Mouse (Mus musculus): ENCODE measurements around the gene Slc12a5. TPM values are rescaled to one million over a fixed set of nuclear protein-coding genes. Genes with fewer than 3 reads are reported as not detected.
A peak's percentile ranks its signal among the peaks of the same experiment; 100 is the strongest.

Slc12a5 gene
- total and polyA plus RNA-seq, 2 experiments from 2014 or later = 83.5 to 368 TPM

GRCm38 (mm10) chr2:165009581-165009980 is 49.0 kb downstream of the Slc12a5 start:
- no peak for ATAC-seq (ENCODE audit: low FRiP score)
- no peak overlapping the region for H3K4me2 ChIP-seq (ENCODE audit: low read depth, low read length, poor library complexity, severe bottlenecking)
- no peaks in the 10 kb centered on the region for H3K9me3 ChIP-seq (ENCODE audit: low read length)
- H3K27me3 ChIP-seq (ENCODE audit: insufficient read depth, low read length) = no peaks in the 10 kb centered on the region
- TF ChIP-seq CTCF (IDR thresholded peaks at IDR 0.05) = no peak
- DNase-seq (ENCODE audit: low spot score) = no peak
- no peak overlapping the region for H3K4me3 ChIP-seq (ENCODE audit: low read depth, low read length)
- H3K4me1 ChIP-seq (ENCODE audit: insufficient read depth, low read length) = no peaks in the 10 kb centered on the region
- no peak overlapping the region for H3K27ac ChIP-seq (ENCODE audit: low read depth, low read length)
- H3K36me3 ChIP-seq (ENCODE audit: insufficient read depth, low read length) = peaks cover 57% of the 10 kb centered on the region
- H3K9ac ChIP-seq (replicated peaks; ENCODE audit: low read length, poor library complexity, severe bottlenecking) = no peak overlapping the region
- 87% methylated on average over 2 of the region's 2 CpGs for WGBS

GRCm38 (mm10) chr2:165010351-165010750 is 49.7 kb downstream of the Slc12a5 start:
- Histone ChIP-seq H3K27ac (ENCODE audit: low read depth, low read length) (no peak overlapping the region), H3K4me2 (ENCODE audit: low read depth, low read length, poor library complexity, severe bottlenecking) (no peak overlapping the region), H3K4me1 (ENCODE audit: insufficient read depth, low read length) (no peaks in the 10 kb centered on the region), H3K9ac (replicated peaks; ENCODE audit: low read length, poor library complexity, severe bottlenecking) (no peak overlapping the region), H3K4me3 (ENCODE audit: low read depth, low read length) (no peak overlapping the region), H3K27me3 (ENCODE audit: insufficient read depth, low read length) (no peaks in the 10 kb centered on the region), H3K36me3 (ENCODE audit: insufficient read depth, low read length) (peaks cover 51% of the 10 kb centered on the region), H3K9me3 (ENCODE audit: low read length) (no peaks in the 10 kb centered on the region)
- ATAC-seq (ENCODE audit: low FRiP score) (no peak), DNase-seq (ENCODE audit: low spot score) (no peak)
- TF ChIP-seq CTCF (IDR thresholded peaks at IDR 0.05) = no peak
- WGBS = 95% methylated on average over 10 of the region's 10 CpGs

- Histone ChIP-seq H3K4me2 (ENCODE audit: low read depth, low read length, poor library complexity, severe bottlenecking) (no peak overlapping the region), H3K27ac (ENCODE audit: low read depth, low read length) (no peak overlapping the region), H3K9ac (replicated peaks; ENCODE audit: low read length, poor library complexity, severe bottlenecking) (no peak overlapping the region), H3K27me3 (ENCODE audit: insufficient read depth, low read length) (no peaks in the 10 kb centered on the region), H3K36me3 (ENCODE audit: insufficient read depth, low read length) (peaks cover 18% of the 10 kb centered on the region), H3K9me3 (ENCODE audit: low read length) (no peaks in the 10 kb centered on the region), H3K4me3 (ENCODE audit: low read depth, low read length) (no peak overlapping the region), H3K4me1 (ENCODE audit: insufficient read depth, low read length) (no peaks in the 10 kb centered on the region)
- DNase-seq (ENCODE audit: low spot score) (no peak), ATAC-seq (ENCODE audit: low FRiP score) (no peak)
- TF ChIP-seq CTCF (IDR thresholded peaks at IDR 0.05) = no peak
- 95% methylated on average over 5 of the region's 5 CpGs for WGBS
Observed at GRCm38 (mm10) chr2:165014935-165015334, 54.3 kb downstream of the Slc12a5 start.

- Histone ChIP-seq H3K36me3 (ENCODE audit: insufficient read depth, low read length) (peaks cover 11% of the 10 kb centered on the region), H3K4me2 (ENCODE audit: low read depth, low read length, poor library complexity, severe bottlenecking) (no peak overlapping the region), H3K9ac (replicated peaks; ENCODE audit: low read length, poor library complexity, severe bottlenecking) (no peak overlapping the region), H3K27me3 (ENCODE audit: insufficient read depth, low read length) (no peaks in the 10 kb centered on the region), H3K9me3 (ENCODE audit: low read length) (no peaks in the 10 kb centered on the region), H3K27ac (ENCODE audit: low read depth, low read length) (no peak overlapping the region), H3K4me1 (ENCODE audit: insufficient read depth, low read length) (no peaks in the 10 kb centered on the region), H3K4me3 (ENCODE audit: low read depth, low read length) (no peak overlapping the region)
- no peak for TF ChIP-seq CTCF (IDR thresholded peaks at IDR 0.05)
- no peak for DNase-seq (ENCODE audit: low spot score)
- WGBS = 50% methylated on average over 3 of the region's 3 CpGs
- no peak for ATAC-seq (ENCODE audit: low FRiP score)
Observed at GRCm38 (mm10) chr2:165020490-165020889, 59.9 kb downstream of the Slc12a5 start.

- peaks cover 7% of the 10 kb centered on the region for H3K36me3 ChIP-seq (ENCODE audit: insufficient read depth, low read length)
- no peaks in the 10 kb centered on the region for H3K9me3 ChIP-seq (ENCODE audit: low read length)
- no peak overlapping the region for H3K4me3 ChIP-seq (ENCODE audit: low read depth, low read length)
- TF ChIP-seq CTCF (IDR thresholded peaks at IDR 0.05) = no peak
- no peak overlapping the region for H3K27ac ChIP-seq (ENCODE audit: low read depth, low read length)
- DNase-seq (ENCODE audit: low spot score) (no peak), ATAC-seq (ENCODE audit: low FRiP score) (no peak)
- no peak overlapping the region for H3K4me2 ChIP-seq (ENCODE audit: low read depth, low read length, poor library complexity, severe bottlenecking)
- H3K9ac ChIP-seq (replicated peaks; ENCODE audit: low read length, poor library complexity, severe bottlenecking) = no peak overlapping the region
- 83% methylated on average over 1 of the region's 1 CpGs for WGBS
- no peaks in the 10 kb centered on the region for H3K4me1 ChIP-seq (ENCODE audit: insufficient read depth, low read length)
- no peaks in the 10 kb centered on the region for H3K27me3 ChIP-seq (ENCODE audit: insufficient read depth, low read length)
Observed at GRCm38 (mm10) chr2:165027163-165027562, 66.6 kb downstream of the Slc12a5 start.

GRCm38 (mm10) chr2:165032533-165032932 is 71.9 kb downstream of the Slc12a5 start:
- Histone ChIP-seq H3K4me2 (ENCODE audit: low read depth, low read length, poor library complexity, severe bottlenecking) (peak overlapping the region; percentile 66), H3K27ac (ENCODE audit: low read depth, low read length) (no peak overlapping the region), H3K36me3 (ENCODE audit: insufficient read depth, low read length) (no peaks in the 10 kb centered on the region), H3K9me3 (ENCODE audit: low read length) (no peaks in the 10 kb centered on the region), H3K9ac (replicated peaks; ENCODE audit: low read length, poor library complexity, severe bottlenecking) (no peak overlapping the region), H3K4me1 (ENCODE audit: insufficient read depth, low read length) (no peaks in the 10 kb centered on the region), H3K27me3 (ENCODE audit: insufficient read depth, low read length) (no peaks in the 10 kb centered on the region), H3K4me3 (ENCODE audit: low read depth, low read length) (peak overlapping the region; percentile 8; the same call in 1 of the 2 replicates)
- ATAC-seq (ENCODE audit: low FRiP score) (no peak), DNase-seq (ENCODE audit: low spot score) (peak; percentile 55)
- TF ChIP-seq CTCF (IDR thresholded peaks at IDR 0.05) = peak; percentile 71
- 36% methylated on average over 3 of the region's 3 CpGs for WGBS

Data from midbrain, postnatal 0 days (tissue).